Mouse (Mus musculus): ENCODE measurements around the gene Creg2.

The Creg2 gene

DNA sequence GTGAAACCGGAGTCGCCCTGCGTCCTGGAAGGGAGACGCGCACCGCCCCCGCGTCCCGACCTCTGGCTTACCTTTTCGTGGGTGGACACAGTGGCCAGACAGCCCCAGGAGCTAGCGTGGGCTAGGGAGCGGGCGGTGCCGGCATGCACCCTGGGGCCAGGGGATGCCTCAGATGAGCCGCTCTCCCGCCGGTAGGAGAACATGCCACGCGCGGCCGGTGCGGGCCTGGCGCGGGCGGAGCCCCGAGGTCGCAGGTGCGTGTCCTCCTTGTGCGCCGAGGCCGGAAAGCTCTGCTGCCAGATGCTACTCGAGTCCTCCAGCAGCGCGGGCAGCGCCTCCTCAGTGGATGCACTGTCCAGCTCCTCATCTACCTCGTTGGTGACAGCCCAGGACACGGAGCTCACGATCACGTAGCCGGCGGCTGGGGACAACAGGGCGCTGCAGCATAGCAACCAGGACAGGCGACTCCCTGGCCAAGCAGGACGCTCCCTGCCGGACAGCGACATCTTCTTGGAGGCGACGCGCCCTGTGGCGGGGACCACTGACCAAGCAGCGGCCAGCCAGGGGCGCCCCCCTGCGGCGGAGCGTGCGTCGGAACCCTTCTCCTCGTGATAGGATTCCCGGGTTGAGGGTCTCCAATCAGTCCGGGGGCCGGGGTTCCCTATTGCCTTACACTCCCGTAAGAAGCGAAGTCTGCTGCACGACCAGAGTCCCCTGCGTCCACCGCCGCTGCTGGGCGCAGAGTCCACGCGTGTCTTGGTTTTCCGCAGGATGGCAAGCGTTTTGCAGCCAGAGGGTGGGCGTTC lies 636 bp downstream of the Creg2 start:
- peak; percentile 93 for DNase-seq

DNA sequence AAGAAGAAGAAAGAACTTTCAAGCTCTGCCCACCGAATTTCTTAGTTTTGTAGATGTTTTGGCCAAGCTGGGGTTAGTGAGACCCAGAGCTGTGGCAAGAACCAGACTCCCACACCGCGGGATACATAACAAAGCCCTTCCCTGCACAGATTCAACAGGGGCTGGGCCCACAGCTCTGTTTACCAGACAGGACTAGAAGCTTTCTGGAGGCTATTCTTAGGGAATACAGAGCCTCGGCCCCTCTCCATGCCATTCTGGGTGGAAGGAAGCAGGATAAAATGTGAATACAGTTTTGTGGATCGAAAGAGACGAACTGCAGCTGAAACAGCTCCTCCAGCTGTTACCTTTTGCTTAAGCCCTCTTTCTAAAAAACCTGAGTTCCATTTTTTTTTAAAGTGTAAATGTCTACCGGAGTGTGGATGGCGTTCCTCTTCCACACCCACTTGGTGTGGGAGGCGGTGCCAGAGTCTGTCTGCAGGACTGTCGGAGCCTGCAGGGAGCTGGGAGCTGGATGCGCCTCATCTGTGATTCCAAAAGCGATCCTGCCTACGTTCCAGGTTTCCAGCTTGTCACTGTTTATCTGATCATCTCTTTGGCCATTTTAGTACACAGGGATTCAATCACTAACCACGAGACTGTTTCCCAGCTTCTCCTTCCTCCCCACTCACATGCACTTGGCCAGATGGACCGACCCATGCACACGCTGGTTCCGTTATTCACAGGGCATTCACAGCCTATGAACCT lies 1.4 kb downstream of the Creg2 start:
- peak; percentile 78 for DNase-seq

DNA sequence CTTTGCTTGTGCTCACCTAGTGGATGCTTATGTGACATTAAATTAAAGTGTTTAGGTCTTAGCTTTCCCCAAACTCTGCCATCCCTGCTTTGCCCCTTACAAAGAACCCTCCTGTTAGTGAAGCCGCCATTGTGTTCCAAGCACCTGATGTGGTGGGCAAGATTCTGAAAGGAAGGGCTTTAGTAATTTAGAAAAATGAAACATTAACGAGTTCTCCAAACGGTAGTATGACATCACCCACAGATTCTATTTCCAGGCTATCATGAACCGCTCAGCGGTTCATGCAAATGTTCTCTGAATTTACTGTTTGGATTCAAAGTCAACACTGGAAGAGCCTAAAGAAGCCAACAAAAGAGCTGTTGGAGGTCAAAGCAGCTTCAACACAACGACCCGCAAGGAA lies 2.7 kb downstream of the Creg2 start:
- peak; percentile 59 for DNase-seq

DNA sequence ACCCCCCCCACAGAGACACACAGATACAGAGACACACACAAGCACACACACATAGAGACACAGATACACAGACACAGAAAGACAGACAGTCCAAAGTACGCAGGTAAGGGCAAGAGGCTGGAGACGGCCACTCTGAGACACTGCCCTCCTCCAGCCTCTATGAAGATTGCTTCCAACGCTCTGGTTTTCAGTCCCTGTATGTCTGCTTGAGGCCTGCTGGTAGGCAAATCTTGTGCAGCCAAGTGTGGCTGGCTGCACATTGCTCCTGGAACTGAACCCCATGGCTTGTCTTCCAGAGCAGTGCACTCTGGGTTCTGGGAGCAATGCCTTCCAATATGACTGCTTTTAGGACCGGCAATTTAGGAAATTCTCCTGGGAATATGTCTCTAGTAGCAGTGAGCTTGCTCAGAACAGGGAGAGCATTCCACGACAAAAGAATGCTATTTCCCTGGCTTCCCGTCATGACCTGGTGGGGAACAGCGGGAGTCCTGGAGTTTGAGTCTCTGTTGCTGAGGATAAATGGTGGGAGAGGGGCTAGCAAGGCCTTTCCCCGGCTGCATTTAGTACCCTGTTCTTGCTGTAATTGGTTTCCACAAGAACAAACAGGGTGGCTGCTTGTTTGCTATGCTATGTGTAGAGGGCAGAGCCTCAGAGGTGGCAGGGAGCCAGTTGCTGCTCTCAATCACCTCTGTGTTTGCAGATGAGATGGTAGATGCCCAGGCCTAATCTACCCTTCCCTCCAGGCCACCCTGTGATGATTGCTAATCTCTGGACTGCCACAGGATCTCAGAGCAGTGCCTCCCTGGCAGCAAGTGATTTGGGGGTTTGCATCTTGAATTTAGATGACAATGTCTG lies 5.1 kb downstream of the Creg2 start:
- peak; percentile 85 for DNase-seq

DNA sequence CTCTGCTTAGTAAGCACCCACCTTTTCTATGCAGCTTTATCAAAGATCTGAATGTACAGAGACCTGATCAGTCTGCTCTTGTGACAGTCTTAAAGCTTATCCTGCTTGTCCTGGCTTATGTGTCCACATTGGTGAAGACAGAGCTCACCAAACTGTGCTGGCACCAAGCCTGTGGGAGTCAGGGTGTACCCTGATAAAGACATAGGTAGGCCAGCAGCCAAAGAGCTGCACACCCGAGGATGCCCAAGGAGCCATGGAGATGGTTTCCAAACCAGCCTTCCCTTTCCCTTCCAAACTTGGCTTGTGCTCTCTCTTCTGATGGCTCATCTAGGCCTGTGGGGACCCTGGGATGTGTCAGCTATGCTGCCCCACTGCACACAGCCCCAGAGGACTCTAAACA lies 6.9 kb downstream of the Creg2 start:
- peak; percentile 48 for DNase-seq

DNA sequence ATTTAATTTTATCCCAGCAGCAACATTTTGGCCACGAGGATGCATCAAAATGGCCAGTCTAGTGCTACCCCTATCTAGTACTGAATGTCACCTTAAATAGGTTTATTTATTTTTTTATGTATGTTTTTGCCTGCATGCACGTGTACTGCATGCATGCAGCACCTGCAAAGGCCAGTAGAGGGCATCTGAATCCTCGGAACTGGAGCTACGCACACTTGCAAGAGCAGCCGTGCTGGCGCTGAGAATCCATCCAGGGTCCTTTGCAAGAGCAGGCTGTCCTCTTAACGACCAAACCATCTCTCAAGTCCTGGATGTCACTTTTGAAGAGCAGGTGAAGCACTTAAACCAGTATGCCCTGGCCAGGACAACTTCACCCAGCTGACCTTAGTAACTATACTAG lies 9.6 kb downstream of the Creg2 start:
- peak; percentile 78 for DNase-seq

DNA sequence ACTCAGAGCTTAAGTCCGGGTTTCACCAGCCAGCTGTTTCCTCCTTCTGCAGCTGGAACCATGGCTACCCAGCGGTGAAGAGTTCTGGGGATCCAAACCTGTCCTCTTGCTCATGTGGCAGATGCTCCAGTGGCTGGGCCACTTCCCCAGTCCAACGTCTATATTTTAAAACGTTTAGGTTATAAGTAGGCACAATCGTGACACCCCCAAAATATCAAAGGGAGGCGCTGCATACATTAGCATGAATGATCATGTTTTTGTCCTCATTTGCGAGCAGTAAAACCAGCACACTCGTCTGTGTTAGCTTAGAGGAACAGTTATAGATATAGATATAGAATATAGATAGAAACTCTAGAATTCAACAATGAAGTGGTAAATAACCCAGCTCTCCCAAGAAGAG lies 14.1 kb downstream of the Creg2 start:
- DNase-seq, result no peak

DNA sequence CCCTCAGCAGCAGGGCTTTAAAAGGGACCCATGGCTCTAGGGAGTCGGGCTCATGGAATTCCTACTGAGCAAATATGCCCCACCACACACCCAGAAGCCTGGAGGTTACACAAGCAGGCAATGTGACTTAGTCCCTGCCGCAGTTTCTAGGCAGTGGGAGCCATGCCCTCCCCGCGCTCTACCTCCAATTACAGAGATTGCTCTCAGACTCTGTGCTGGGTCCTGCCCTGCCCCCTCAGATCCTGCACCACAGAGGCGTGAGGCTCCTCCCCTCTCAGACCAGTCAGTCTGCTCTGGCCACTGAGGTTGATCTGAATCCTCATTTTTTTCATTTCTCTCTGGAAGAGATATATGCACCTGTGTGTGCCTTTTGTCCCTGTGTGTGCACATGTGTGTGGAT lies 14.6 kb downstream of the Creg2 start:
- peak; percentile 75 for DNase-seq

DNA sequence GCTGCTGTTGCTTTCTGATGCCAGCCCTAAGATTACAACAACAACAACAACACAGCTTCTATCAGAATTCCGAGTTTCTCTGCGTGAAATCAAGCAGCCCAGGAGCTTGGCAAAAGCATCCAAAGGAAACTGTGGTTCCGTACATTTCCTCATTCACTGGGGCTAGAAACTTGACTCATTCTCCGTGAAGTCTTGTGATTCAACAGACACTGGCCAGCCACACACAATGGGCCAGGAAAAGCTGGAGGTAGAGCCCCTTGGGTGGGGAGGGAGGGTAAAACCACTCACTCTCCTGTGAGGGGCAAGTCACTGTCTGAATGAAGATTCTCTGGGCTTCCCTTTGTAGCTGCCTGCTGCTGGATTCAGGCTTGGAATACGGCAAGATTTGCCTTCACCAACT lies 15.1 kb downstream of the Creg2 start:
- peak; percentile 70 for DNase-seq

DNA sequence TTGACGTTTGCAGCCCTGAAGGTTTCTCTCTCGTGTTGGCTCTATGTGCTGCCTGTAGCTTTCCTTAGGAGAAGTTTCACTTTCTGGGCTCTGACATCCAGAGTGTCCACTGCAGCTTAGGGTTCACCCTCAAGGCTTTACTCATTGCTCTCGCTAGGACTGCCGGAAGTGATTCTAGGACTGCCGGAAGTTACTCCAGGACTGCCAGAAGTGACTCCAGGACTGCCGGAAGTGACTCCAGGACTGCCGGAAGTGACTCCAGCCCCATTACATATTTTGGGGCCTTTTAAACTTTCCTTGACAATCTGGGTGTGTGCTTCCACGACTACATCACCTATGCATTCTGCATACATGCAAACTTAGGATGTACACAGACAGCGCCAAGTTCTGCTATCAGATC lies 22.7 kb downstream of the Creg2 start:
- peak; percentile 75 for DNase-seq

DNA sequence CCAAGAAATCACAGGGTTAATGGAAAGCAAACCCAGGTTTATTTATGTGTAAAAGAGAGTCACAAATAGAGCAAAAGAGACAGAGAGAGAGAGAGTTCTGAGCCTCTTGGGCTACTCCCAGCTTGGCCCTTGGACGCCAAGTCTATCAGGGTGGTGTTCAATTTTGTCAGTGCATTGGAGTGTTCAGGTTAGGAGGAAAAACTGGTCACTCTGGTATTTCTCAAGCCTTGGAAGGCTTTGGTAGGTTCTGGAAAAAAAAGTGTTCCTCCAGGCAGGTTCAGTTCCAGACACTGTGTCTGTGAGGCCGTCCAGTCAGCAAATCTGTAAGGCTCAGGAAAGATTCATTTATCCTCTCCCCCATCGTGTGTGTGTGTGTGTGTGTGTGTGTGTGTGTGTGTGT lies 25.8 kb downstream of the Creg2 start:
- DNase-seq, result peak; percentile 16

DNA sequence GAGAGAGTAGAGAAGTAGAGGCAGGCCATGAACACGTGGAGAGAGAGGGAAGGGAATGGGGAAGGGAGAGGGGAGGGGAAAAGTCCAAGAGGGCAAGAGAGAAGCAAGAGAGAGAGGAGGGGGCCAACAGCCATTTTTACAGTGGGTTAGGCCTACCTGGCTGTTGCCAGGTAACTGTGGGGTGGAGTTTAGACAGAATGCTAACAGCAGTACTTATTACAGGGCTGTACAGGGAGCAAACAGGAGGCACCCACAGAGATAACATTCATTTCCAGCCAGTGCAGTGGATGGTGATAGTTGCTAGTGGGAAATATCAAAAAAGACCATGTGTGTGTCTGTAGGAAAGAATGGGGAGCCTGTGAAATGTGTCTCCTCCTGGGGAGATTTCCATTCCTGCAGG lies 27.5 kb downstream of the Creg2 start:
- DNase-seq, result peak; percentile 37

DNA sequence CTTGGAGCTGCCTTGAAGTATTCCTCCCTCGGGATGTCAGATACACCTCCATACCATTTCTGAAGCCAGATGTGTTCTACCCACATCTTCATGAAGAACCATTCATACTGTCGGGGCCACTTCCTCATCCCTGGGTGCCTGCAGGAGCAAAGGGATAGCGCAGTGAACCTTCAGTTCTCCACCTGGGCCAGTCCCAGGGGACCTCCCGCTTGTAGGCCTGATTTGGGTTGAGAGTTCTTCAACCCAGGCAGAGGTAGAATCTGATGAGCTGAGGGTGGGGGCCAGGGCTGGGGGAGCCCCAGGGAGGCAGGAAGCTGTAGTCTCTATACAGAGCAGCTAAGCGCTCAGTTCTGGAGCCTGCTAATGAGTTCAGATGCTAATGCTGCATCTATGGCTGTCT lies 28.2 kb downstream of the Creg2 start:
- DNase-seq, result peak; percentile 83

DNA sequence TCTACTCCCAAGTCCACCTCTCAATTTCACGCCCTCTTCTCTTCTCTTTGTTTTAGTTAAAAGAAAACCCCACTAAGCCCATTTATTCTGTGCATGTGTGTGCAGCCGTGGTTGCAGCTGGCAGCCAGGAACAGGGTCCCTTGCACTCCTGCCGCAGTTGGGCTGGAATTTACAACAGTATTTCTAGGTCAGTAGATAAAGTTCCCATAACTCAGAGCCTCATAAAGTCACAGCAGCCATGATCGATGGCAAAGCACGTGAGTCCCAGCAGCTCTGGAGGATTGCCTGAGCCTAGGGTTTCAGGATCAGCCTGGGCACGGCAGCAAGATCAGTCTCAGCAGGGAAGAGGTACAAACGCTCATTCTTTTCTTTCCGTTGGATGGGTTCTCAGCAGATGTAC lies 32.8 kb downstream of the Creg2 start:
- DNase-seq, result peak; percentile 18

DNA sequence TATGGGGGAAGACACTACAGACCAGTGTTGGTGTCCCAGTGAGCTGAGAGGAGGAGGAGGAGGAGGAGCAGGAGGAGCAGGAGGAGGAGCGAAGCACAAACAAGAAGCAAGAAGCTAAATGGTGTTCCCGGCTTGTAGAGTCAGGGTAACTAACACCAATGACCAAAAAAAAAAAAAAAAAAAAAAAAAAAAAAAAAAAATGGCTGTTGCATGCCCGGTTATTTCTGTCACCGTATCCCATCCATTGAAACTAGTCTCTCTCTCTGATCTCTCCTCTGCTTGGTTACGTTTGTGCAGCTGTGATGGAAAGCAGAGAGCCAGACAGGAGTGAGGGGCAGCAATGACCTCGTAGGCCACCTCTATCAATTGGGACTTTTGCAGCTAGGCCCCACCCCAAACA lies 35.7 kb downstream of the Creg2 start:
- DNase-seq, result no peak

DNA sequence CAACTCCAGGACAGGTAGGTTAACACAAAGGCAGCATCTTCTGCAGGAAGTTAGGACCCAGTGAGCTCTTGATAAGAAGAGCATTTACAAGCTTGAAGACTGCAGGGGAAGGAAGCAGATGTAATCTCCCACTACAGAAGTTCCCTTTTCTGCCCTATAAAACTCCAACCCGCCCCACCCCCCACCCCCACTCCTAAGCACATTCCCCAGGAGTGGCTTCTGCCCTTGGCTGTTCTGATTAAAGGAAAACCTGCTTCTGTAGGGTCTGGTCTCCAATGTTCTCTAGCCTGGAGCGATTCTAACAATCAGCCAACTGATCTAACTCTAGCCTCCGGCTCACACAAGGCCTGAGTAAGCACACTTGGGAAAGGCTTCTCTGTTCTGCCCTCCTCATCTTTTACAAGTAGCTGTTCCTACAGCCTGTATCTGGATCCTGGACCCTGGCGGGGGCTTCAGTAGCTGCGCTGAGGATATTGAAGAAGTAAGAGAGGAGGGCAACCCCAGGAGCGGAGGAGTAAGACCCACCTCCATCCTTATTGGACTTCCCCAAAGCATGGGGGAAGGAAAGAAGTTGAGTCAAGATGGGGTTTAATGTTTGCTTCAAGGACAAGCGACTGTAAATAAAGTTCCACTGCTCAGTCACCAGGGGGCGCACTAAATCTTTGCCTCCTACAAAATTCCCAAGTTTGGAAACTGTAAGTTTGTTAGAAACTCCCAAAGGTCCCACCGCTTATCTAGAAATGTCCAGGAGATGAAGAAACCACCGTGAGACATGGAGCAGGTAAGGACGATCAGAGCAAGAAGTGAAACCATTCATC lies 36.6 kb downstream of the Creg2 start:
- peak; percentile 91 for DNase-seq

DNA sequence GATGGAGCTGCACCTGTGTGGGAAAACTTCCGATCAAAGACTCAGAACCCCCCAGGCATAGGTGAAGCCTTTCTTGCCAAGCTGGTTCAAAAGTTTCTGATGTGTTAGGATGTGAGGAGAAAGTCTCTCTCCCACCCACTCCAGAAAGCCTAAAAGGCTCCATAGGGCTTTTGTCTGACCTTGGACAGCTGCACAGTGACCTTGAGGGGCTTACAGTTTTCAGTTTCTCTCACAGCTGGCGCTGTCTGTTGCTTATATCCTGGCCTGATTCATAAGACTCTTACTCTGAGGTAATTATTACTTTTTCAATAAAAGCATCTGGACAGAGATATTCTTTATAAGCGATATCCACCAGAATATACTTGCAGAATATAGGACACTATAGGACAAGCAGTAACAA lies 38.2 kb downstream of the Creg2 start:
- DNase-seq, result no peak

DNA sequence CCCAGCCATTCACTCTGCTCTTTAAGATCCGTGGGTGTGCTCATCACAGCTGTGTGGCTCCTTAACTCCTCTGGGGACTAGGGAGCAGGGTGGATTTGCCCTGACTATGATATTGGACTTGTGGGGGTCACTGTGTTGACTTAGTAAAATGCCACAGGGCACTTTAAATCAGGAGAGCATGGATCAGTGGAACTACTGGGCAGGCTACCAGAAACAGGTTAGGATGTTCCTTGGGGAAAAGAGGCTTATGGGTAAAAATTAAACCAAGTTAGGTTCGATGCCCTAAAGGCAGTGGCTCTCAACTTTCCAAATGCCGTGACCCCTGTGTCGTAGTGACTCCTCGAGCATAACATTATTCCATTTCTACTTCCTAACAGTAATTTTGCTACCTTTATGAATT lies 38.8 kb downstream of the Creg2 start:
- DNase-seq, result peak; percentile 70

DNA sequence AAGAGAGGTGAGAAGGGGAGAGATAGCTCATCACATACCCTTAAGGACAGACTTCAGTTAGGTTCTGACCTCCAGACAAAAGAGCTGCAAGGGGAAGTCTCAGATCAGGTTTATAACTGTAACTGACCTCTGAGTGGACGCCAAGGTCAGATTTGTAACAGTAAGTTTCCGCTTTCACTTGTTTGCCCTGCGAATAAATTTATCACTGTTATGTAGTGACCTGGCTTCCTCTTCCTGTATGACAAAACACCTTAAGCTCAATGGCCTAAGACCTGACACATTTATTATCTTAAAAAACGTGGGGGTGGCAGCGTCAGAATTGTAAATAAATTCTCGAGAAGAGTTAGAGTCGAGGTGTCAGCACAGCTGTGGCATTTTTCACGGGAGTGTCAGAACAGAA lies 42.7 kb downstream of the Creg2 start:
- peak; percentile 50 for DNase-seq

DNA sequence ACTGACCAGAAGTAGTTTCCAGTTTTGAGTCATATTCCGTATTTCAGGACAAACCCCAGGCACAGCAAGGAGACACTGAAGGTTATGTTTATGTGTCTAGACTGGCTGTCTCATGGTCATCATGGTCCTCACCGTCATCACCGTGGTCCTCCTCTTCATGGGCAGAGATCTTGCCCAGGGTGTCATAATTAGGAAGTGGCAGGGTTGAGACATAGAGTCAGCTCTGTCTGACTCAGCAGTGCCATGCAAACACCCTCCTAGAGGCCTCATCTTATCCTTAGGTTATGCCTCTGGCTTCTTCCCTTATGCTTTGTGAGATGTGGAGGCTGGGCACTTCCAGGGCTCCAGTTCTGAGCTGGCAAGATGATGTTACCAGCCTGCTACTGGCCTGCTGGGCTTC lies 48.8 kb downstream of the Creg2 start:
- peak; percentile 44 for DNase-seq

DNA sequence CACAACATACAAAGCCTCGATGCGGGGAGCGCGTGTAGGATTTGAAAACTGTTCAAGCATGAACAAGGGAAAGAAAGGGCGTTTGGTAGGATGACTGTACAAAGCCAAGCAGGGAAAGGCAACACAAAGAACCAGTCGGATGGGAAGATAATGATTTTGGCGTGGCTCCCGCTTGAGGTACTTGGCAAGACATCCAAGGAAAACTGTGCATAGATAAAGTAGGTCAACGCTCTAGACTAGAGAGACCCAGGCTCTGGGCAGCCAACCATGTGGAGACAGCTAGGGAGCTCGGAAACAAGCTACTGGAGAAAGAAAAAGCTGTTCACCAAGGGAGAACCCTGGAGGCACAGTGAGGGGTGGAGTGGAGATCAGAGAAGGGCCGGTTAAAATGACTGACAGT lies 52.5 kb downstream of the Creg2 start:
- DNase-seq, result peak; percentile 85

DNA sequence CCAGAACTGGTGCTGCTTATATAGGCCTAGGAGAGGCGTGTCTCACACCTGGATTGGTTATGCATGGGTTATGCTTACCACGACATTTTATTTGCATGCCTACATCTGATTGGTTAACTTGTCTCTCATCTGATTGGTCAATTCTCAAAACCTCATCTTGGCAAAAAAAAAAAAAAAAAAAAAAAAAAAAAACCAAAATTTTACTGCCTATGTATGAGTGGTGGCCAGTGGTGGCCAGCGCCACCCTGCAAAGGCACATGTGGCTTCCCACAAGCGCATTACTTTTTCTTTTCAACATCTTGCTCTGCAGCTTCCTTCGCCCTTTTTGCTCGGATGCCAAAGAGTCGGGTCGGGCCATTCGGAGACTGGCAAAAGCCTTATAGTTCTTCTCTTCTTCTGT lies 54.1 kb downstream of the Creg2 start:
- peak; percentile 19 for DNase-seq

DNA sequence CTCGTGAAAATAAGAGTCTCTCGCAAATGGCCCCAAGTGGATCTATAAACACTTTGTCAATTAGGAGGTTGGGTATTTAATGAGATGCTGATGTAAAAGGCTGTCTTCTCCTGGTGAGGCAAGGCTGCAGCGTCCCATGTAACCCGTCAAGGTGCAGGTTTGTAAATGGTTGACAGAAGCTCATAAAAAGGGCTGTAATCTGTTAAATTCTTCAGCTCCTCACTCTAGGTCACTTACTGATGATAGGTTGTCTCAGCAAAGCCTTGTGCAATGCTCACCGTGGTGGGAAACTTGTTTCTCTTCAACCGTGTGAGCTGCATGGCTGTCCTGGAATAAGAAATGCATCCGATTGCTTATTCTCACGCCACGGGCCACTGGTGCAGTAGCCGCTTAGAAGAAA lies 57.4 kb downstream of the Creg2 start:
- DNase-seq, result peak; percentile 7

Measured in heart, adult 11 months (tissue).